ENCODE assay signal across 15 mouse cellular contexts in the genomic region with DNA sequence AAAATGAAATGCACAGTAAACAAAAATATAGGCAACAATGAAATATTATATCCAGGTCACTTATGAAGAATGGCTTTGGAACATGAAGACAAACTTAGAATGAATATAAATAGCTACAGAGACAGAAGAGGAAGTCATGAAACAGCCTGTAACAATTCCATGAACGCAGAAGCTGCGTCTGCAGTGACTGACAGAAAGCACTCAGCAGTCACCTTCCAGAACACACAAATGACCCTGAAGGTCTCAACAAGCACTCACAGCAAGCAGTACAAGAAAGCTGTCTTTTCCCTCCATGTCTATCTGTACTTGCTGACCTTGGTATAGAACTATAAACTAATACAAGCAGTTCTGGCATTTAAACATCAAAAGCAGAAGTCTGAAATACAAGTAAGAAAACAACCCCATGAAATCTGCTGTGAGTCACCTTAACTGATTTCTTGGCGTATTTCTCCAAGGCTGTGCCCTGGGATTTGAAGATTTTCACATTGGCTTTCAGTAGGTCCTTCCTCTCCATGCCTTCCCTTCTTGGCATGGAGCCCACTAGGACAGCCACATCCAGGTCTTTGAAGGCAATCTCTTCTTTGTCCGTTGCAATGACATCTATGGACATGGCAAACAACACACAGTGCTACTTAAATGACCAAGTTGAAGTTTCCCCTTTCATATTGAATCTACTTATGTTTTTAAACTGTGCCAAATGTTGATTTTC. TPM values are rescaled to one million over a fixed set of nuclear protein-coding genes. Genes with fewer than 3 reads are reported as not detected.
DNase-seq lines count a peak whose midpoint lies in the region; ATAC-seq and TF ChIP-seq lines count a peak whose summit lies in the region.
"Had no signal": no experiment of that assay in that cellular context is flagged by ENCODE, and none has a peak within 500 bp of the region (broad histone marks: within the 10 kb centered on the region; RNA-seq: fewer than 3 reads in every experiment).

No protein-coding gene starts in this region.

- intact Hi-C loops in heart, postnatal 25 days (cut with DNase I), result no loop called here

- TF ChIP-seq POLR2A in bone marrow macrophage, adult 2 months (IDR thresholded peaks at IDR 0.05; ENCODE audit: borderline replicate concordance, low read depth, low read length), result no peak

- TF ChIP-seq CTCF in bone marrow macrophage, adult 2 months (IDR thresholded peaks at IDR 0.05; ENCODE audit: low read depth, low read length), result no peak

- peak overlapping the region; percentile 16; the same call in 1 of the 2 replicates for H3K4me3 ChIP-seq in bone marrow macrophage, adult 2 months (ENCODE audit: insufficient read depth, low read length)
- no peak overlapping the region for H3K4me3 ChIP-seq in heart, embryonic 11.5 days (ENCODE audit: low read depth, low read length)
- H3K4me3 ChIP-seq: embryonic facial prominence, embryonic 12.5 days; hindbrain, embryonic 10.5 days; limb, embryonic 15.5 days had no signal

- 55% methylated on average over 4 of the region's 4 CpGs for WGBS in heart, embryonic 11.5 days (ENCODE audit: insufficient replicate concordance)

- no peaks in the 10 kb centered on the region for H3K9me3 ChIP-seq in heart, embryonic 11.5 days (replicated peaks; ENCODE audit: control insufficient read depth, low read length)
- H3K9me3 ChIP-seq: embryonic facial prominence, embryonic 12.5 days; hindbrain, embryonic 10.5 days; limb, embryonic 15.5 days had no signal

- ATAC-seq in heart, embryonic 11.5 days (replicated peaks; ENCODE audit: insufficient number of reproducible peaks, low FRiP score, low TSS enrichment), result no peak
- ATAC-seq in megakaryocyte, adult 5-6 weeks (ENCODE audit: poor library complexity, severe bottlenecking), result peak; percentile 56; the same call in 1 of the 2 replicates
- ATAC-seq: activated CD4-positive, CD25-positive, alpha-beta regulatory T cell, adult 4 months; forebrain, embryonic 16.5 days had no signal

- peak overlapping the region; percentile 88 for H3K27ac ChIP-seq in bone marrow macrophage, adult 2 months (ENCODE audit: insufficient read depth, low read depth, low read length)
- peak overlapping the region; percentile 80 for H3K27ac ChIP-seq in heart, embryonic 11.5 days (ENCODE audit: low read depth, low read length)
- H3K27ac ChIP-seq: embryonic facial prominence, embryonic 12.5 days; hindbrain, embryonic 10.5 days; limb, embryonic 15.5 days had no signal

- peaks cover 29% of the 10 kb centered on the region for H3K4me1 ChIP-seq in bone marrow macrophage, adult 2 months (ENCODE audit: control insufficient read depth, insufficient read depth, low read length)
- peaks cover 5% of the 10 kb centered on the region for H3K4me1 ChIP-seq in heart, embryonic 11.5 days (ENCODE audit: control insufficient read depth, insufficient read depth, low read length)
- H3K4me1 ChIP-seq: embryonic facial prominence, embryonic 12.5 days; hindbrain, embryonic 10.5 days; limb, embryonic 15.5 days had no signal

- peaks cover 34% of the 10 kb centered on the region for H3K36me3 ChIP-seq in heart, embryonic 11.5 days (ENCODE audit: control insufficient read depth, insufficient read depth, low read length)

- no peak overlapping the region for H3K9ac ChIP-seq in heart, embryonic 11.5 days (ENCODE audit: low read depth, low read length)
- H3K9ac ChIP-seq: embryonic facial prominence, embryonic 12.5 days; limb, embryonic 15.5 days had no signal

- DNase-seq in heart, adult 11 months, result peak; percentile 91
- DNase-seq in heart, postnatal 25 days (ENCODE audit: low spot score), result no peak
- DNase-seq in layer of hippocampus, adult 8-10 months (ENCODE audit: low spot score in 2 of 2), result no peak
- DNase-seq in frontal cortex, adult 2 months (ENCODE audit: extremely low spot score in 1 of 2, low spot score in 1 of 2), result no peak
- DNase-seq: layer of hippocampus, adult 9-11 months; lung, postnatal 4 days; right cerebral cortex, adult 18-20 months had no signal

- no peaks in the 10 kb centered on the region for H3K27me3 ChIP-seq in heart, embryonic 11.5 days (ENCODE audit: control insufficient read depth, insufficient read depth, low read length)
- H3K27me3 ChIP-seq: embryonic facial prominence, embryonic 12.5 days; limb, embryonic 15.5 days had no signal

- peak overlapping the region; percentile 19; the same call in 1 of the 2 replicates for H3K4me2 ChIP-seq in heart, embryonic 11.5 days
- H3K4me2 ChIP-seq: embryonic facial prominence, embryonic 12.5 days; limb, embryonic 15.5 days had no signal

RNA-seq across cellular contexts. Expression of gene Wdpcp, which starts 8.3 kb away (rescaled TPM):
- 1 to 10 TPM; 3.7 to 4.0 TPM for total RNA-seq in heart, postnatal 25 days (2021)
- 4.3 and 7.9 TPM in 2 replicates for polyA plus RNA-seq in bone marrow macrophage, adult 2 months (2012; ENCODE audit: insufficient read depth, insufficient read length, missing spikeins)
- 6.5 and 7.8 TPM in 2 replicates for polyA plus RNA-seq in heart, embryonic 11.5 days (2014; fragmentation: Nextera tagmentation; extraction: Ambion mirVana)
- total RNA-seq in megakaryocyte, adult 5-6 weeks (2015), result 3.6 and 4.5 TPM in 2 replicates
- 4.1 and 9.8 TPM in 2 replicates for total RNA-seq in megakaryocyte, adult 5-6 weeks (2017)
- 10 to 100 TPM; 12.1 to 16.9 (median 13.8) TPM for total RNA-seq in layer of hippocampus, adult 8-10 months (2022)
- 7.0 and 8.8 TPM in 2 replicates for polyA plus RNA-seq in frontal cortex, adult 2 months (2012; rRNA removed)

RNA-seq across cellular contexts. Expression of gene Mdh1, which starts 8.4 kb away (rescaled TPM):
- total RNA-seq in heart, postnatal 25 days (2021), result 1,000 to 10,000 TPM; 2,362 to 2,650 TPM
- polyA plus RNA-seq in bone marrow macrophage, adult 2 months (2012; ENCODE audit: insufficient read depth, insufficient read length, missing spikeins), result 159 and 191 TPM in 2 replicates
- 1,365 and 1,434 TPM in 2 replicates for polyA plus RNA-seq in heart, embryonic 11.5 days (2014; fragmentation: Nextera tagmentation; extraction: Ambion mirVana)
- total RNA-seq in megakaryocyte, adult 5-6 weeks (2015), result 139 and 142 TPM in 2 replicates
- 69.3 and 90.9 TPM in 2 replicates for total RNA-seq in megakaryocyte, adult 5-6 weeks (2017)
- total RNA-seq in layer of hippocampus, adult 8-10 months (2022), result 100 to 1,000 TPM; 648 to 912 (median 773) TPM
- 820 and 931 TPM in 2 replicates for polyA plus RNA-seq in frontal cortex, adult 2 months (2012; rRNA removed)

Comparison
In these comparisons a context has a peak if more than half of its experiments do, and no peak if none do; other contexts are left out.
1. RNA of gene Mdh1, which starts 8.4 kb away (total RNA-seq): 2,362 to 2,650 TPM in heart, postnatal 25 days and 648 to 912 TPM in layer of hippocampus, adult 8-10 months; 69.3 to 142 TPM in megakaryocyte, adult 5-6 weeks; every median in the first group is over 4 times any median in the second.